Mouse (Mus musculus): ENCODE data around the gene Pdik1l. TPM values are rescaled to one million over a fixed set of nuclear protein-coding genes. Genes with fewer than 3 reads are reported as not detected.

Gene Pdik1l
- total and polyA plus RNA-seq, 3 experiments = 12.1 to 14.6 (median 13.7) TPM

DNA sequence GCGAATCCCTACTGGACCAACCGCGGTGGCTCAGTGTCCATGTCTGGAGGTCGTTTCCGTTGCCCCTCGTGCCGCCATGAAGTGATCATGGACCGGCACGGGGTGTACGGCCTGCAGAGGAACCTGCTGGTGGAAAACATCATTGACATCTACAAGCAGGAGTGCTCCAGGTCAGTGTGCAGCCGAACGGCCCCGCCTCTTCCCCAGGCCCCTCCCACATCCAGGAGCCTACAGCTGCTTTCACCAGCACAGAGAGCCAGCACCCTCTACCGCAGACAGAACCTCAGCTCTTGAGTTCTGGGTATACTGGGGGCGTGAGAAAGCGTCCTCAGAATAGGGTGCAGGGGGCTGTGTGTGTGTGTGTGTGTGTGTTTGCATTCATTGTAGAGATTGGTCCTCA, 28.7 kb upstream of the Pdik1l start:
- dilution Hi-C loops (cut with MboI; ENCODE audit: extremely low pct_ligation_motif_present, extremely low pct_unique_long_range_greater_than_20kb, low sequenced_read_pairs) (no loop called here), in situ Hi-C loops (cut with MboI; ENCODE audit: low pct_ligation_motif_present, low pct_unique_long_range_greater_than_20kb, low sequenced_read_pairs) (no loop called here)
- Histone ChIP-seq H3K9me3 (replicated peaks; ENCODE audit: low read length) (no peaks in the 10 kb centered on the region), H3K4me1 (ENCODE audit: control insufficient read depth in 1 of 2, insufficient read depth in 2 of 2) (peaks cover 13 to 45% of the 10 kb centered on the region in 2 experiments), H3K27ac (ENCODE audit: insufficient read depth, low read depth) (no peak overlapping the region), H3K27me3 (replicated peaks) (no peaks in the 10 kb centered on the region), H3K79me2 (replicated peaks; ENCODE audit: control insufficient read depth, extremely low read depth, insufficient read depth, poor library complexity, severe bottlenecking) (no peaks in the 10 kb centered on the region), H3K36me3 (replicated peaks in 1 of 2; ENCODE audit: control insufficient read depth in 1 of 2, insufficient read depth in 1 of 2, low read length in 1 of 2) (no peaks in the 10 kb centered on the region), H3K9ac (ENCODE audit: insufficient read depth, low read depth) (no peak overlapping the region), H3K4me3 (replicated peaks in 1 of 3; ENCODE audit: low read depth in 2 of 3, low read length in 2 of 3, poor library complexity in 1 of 3) (no peak overlapping the region), H3K4me2 (ENCODE audit: insufficient read depth, low read depth, poor library complexity, severe bottlenecking) (no peak overlapping the region)
- TF ChIP-seq PAX5 (IDR thresholded peaks at IDR 0.05; ENCODE audit: low read length) = no peak
- TF ChIP-seq MXI1 (IDR thresholded peaks at IDR 0.05; ENCODE audit: low read depth, low read length) = no peak
- TF ChIP-seq TBP (conservative IDR thresholded peaks at IDR 0.05; ENCODE audit: low read depth, low read length) = no peak
- no peak for TF ChIP-seq KAT2A (IDR thresholded peaks at IDR 0.05; ENCODE audit: insufficient replicate concordance, low read length)
- no peak for TF ChIP-seq CHD2 (IDR thresholded peaks at IDR 0.05; ENCODE audit: low read length)
- no peak for TF ChIP-seq ETS1 (conservative IDR thresholded peaks at IDR 0.05; ENCODE audit: low read depth, low read length)
- TF ChIP-seq ELF1 (IDR thresholded peaks at IDR 0.05; ENCODE audit: low read depth, low read length) = no peak
- TF ChIP-seq EP300 (IDR thresholded peaks at IDR 0.05; ENCODE audit: low read length) = no peak
- no peak for TF ChIP-seq CTCF (conservative IDR thresholded peaks at IDR 0.05 in 1 of 2, IDR thresholded peaks at IDR 0.05 in 1 of 2; ENCODE audit: low read depth in 2 of 2, low read length in 2 of 2)
- no peak for TF ChIP-seq POLR2A (IDR thresholded peaks at IDR 0.05; ENCODE audit: low read depth, low read length)
- no peak for DNase-seq (ENCODE audit: extremely low read depth)

DNA sequence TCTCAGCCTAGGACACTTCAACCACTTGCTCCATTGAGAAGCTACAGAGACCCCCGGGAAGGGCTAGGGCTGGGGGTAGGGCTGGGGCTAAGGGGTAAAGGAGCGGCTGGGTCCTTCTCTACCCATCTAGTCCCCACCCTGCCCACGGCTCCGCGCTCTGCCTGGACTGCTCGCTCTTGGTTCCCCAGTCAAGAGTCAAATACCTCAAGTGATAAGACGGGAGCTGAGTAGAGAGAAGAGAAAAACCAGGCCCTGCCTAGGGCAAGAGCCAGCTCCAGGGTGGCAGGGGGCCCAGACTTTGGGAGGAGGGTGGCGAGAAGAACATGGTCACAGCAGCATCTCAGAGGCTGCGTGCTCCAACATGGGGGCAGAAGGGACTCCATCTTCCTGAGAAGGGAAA, 27.8 kb upstream of the Pdik1l start:
- DNase-seq (ENCODE audit: extremely low read depth) = no peak
- H3K27me3 ChIP-seq (replicated peaks) = no peaks in the 10 kb centered on the region
- H3K79me2 ChIP-seq (replicated peaks; ENCODE audit: control insufficient read depth, extremely low read depth, insufficient read depth, poor library complexity, severe bottlenecking) = no peaks in the 10 kb centered on the region
- no peak overlapping the region for H3K9ac ChIP-seq (ENCODE audit: insufficient read depth, low read depth)
- peaks cover 13 to 48% of the 10 kb centered on the region in 2 experiments for H3K4me1 ChIP-seq (ENCODE audit: control insufficient read depth in 1 of 2, insufficient read depth in 2 of 2)
- no peak overlapping the region for H3K4me2 ChIP-seq (ENCODE audit: insufficient read depth, low read depth, poor library complexity, severe bottlenecking)
- dilution Hi-C loops (cut with MboI; ENCODE audit: extremely low pct_ligation_motif_present, extremely low pct_unique_long_range_greater_than_20kb, low sequenced_read_pairs) = no loop called here
- TF ChIP-seq JUN (IDR thresholded peaks at IDR 0.05; ENCODE audit: insufficient read depth, low read depth, low read length) (no peak), CHD1 (IDR thresholded peaks at IDR 0.05; ENCODE audit: low read depth, low read length) (no peak), TCF12 (IDR thresholded peaks at IDR 0.05; ENCODE audit: low read depth, low read length) (no peak), CTCF (conservative IDR thresholded peaks at IDR 0.05 in 1 of 2, IDR thresholded peaks at IDR 0.05 in 1 of 2; ENCODE audit: low read depth in 2 of 2, low read length in 2 of 2) (no peak), RCOR1 (conservative IDR thresholded peaks at IDR 0.05; ENCODE audit: low read depth, low read length) (no peak), MAZ (IDR thresholded peaks at IDR 0.05; ENCODE audit: low read depth, low read length) (no peak), USF2 (conservative IDR thresholded peaks at IDR 0.05; ENCODE audit: low read depth, low read length) (no peak), USF1 (IDR thresholded peaks at IDR 0.05; ENCODE audit: low read depth, low read length) (no peak), ZC3H11A (IDR thresholded peaks at IDR 0.05; ENCODE audit: low read depth, low read length) (no peak), CHD2 (IDR thresholded peaks at IDR 0.05; ENCODE audit: low read length) (no peak), KAT2A (IDR thresholded peaks at IDR 0.05; ENCODE audit: insufficient replicate concordance, low read length) (no peak)
- no peaks in the 10 kb centered on the region for H3K36me3 ChIP-seq (replicated peaks in 1 of 2; ENCODE audit: control insufficient read depth in 1 of 2, insufficient read depth in 1 of 2, low read length in 1 of 2)
- in situ Hi-C loops (cut with MboI; ENCODE audit: low pct_ligation_motif_present, low pct_unique_long_range_greater_than_20kb, low sequenced_read_pairs) = no loop called here
- H3K4me3 ChIP-seq (replicated peaks in 1 of 3; ENCODE audit: low read depth in 2 of 3, low read length in 2 of 3, poor library complexity in 1 of 3) = no peak overlapping the region
- H3K9me3 ChIP-seq (replicated peaks; ENCODE audit: low read length) = no peaks in the 10 kb centered on the region
- H3K27ac ChIP-seq (ENCODE audit: insufficient read depth, low read depth) = no peak overlapping the region

Measured in CH12.LX (cell line).